14 mouse cellular contexts compared by ENCODE assay signal in the genomic region with DNA sequence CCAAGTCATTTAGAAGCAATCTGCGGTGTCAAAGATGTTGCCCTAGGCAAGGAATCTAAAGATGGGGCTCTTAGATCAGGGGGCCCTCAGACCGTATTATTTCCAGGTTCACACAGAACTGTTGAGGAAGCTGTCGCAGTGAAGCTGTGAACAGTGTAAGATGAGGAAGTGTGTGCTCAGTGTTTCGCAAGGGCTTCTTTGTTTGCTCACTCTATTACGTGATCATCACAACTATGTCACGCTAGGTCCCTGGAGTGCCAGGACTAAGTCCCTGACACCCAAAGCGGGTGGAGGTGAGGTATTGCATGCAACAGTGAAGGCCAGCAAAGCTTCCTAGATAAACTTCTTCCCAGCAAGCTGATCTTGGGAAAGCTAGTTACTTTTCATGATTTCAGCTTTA.
A peak's percentile ranks its signal among the peaks of the same experiment; 100 is the strongest.
DNase-seq lines count a peak whose midpoint lies in the region; ATAC-seq lines count a peak whose summit lies in the region.
"Had no signal": no experiment of that assay in that cellular context is flagged by ENCODE, and none has a peak within 500 bp of the region (broad histone marks: within the 10 kb centered on the region; RNA-seq: fewer than 3 reads in every experiment).

No protein-coding gene starts in this region.

- 21% methylated on average over 7 of the region's 7 CpGs for WGBS in liver, embryonic 15.5 days (ENCODE audit: insufficient replicate concordance)
- 52% methylated on average over 7 of the region's 7 CpGs for WGBS in liver, embryonic 11.5 days
- WGBS in midbrain, embryonic 14.5 days: 89% methylated on average over 7 of the region's 7 CpGs

- H3K27ac ChIP-seq in liver, embryonic 15.5 days (replicated peaks): no peak overlapping the region
- H3K27ac ChIP-seq in liver, embryonic 11.5 days (ENCODE audit: low read depth, low read length): no peak overlapping the region
- no peak overlapping the region for H3K27ac ChIP-seq in midbrain, embryonic 14.5 days (replicated peaks; ENCODE audit: low read depth, low read length)
- H3K27ac ChIP-seq: limb, embryonic 10.5 days had no signal

- H3K4me2 ChIP-seq in liver, embryonic 15.5 days: no peak overlapping the region
- H3K4me2 ChIP-seq in liver, embryonic 11.5 days: no peak overlapping the region
- H3K4me2 ChIP-seq in midbrain, embryonic 14.5 days (ENCODE audit: low read length): no peak overlapping the region

- H3K27me3 ChIP-seq in liver, embryonic 15.5 days: no peaks in the 10 kb centered on the region
- H3K27me3 ChIP-seq in liver, embryonic 11.5 days (replicated peaks; ENCODE audit: control insufficient read depth, insufficient read depth, low read length): no peaks in the 10 kb centered on the region
- H3K27me3 ChIP-seq in splenic B cell, adult 2 months (ENCODE audit: control insufficient read depth, insufficient read depth, low read length, poor library complexity, severe bottlenecking): 0 out of 2 replicates have a peak, but pooled peaks cover 1% of the 10 kb centered on the region
- H3K27me3 ChIP-seq in midbrain, embryonic 14.5 days (ENCODE audit: control insufficient read depth, insufficient read depth, low read length): no peaks in the 10 kb centered on the region
- H3K27me3 ChIP-seq: megakaryocyte, embryonic 14.5 days had no signal

- no peak for DNase-seq in liver, embryonic 11.5 days (ENCODE audit: low spot score)
- DNase-seq in gonadal fat pad, adult 2 months (ENCODE audit: low read depth): peak; percentile 27
- peak; percentile 32 for DNase-seq in lung, postnatal 14 days
- peak; percentile 42 for DNase-seq in splenic B cell, adult 2 months (ENCODE audit: low read depth, low spot score)
- no peak for DNase-seq in c-Kit-positive CD71-positive TER-119-positive erythroid progenitor cells, embryonic 14.5 days (ENCODE audit: low spot score)
- DNase-seq in left cerebral cortex, adult 8-10 months (ENCODE audit: low spot score in 2 of 2): no peak
- no peak for DNase-seq in midbrain, embryonic 14.5 days
- DNase-seq: adrenal gland, adult 8-10 months; heart, postnatal 4 days; kidney, adult 8-10 months; spleen, adult 18-20 months had no signal

- no peak overlapping the region for H3K9ac ChIP-seq in liver, embryonic 15.5 days
- H3K9ac ChIP-seq in liver, embryonic 11.5 days (ENCODE audit: low read depth, low read length): no peak overlapping the region
- H3K9ac ChIP-seq in midbrain, embryonic 14.5 days (replicated peaks; ENCODE audit: low read length): no peak overlapping the region

- no peaks in the 10 kb centered on the region for H3K9me3 ChIP-seq in liver, embryonic 15.5 days (replicated peaks)
- no peaks in the 10 kb centered on the region for H3K9me3 ChIP-seq in liver, embryonic 11.5 days (ENCODE audit: control insufficient read depth, low read length)
- no peaks in the 10 kb centered on the region for H3K9me3 ChIP-seq in midbrain, embryonic 14.5 days (ENCODE audit: control insufficient read depth, low read length)
- H3K9me3 ChIP-seq: limb, embryonic 10.5 days; megakaryocyte, embryonic 14.5 days had no signal

- no peaks in the 10 kb centered on the region for H3K36me3 ChIP-seq in liver, embryonic 15.5 days (replicated peaks)
- H3K36me3 ChIP-seq in liver, embryonic 11.5 days (ENCODE audit: control insufficient read depth, insufficient read depth, low read length): no peaks in the 10 kb centered on the region
- H3K36me3 ChIP-seq in splenic B cell, adult 2 months (ENCODE audit: control insufficient read depth, insufficient read depth, low read length, poor library complexity, severe bottlenecking): no peaks in the 10 kb centered on the region
- H3K36me3 ChIP-seq in midbrain, embryonic 14.5 days (ENCODE audit: control insufficient read depth, insufficient read depth, low read length): no peaks in the 10 kb centered on the region
- H3K36me3 ChIP-seq: limb, embryonic 10.5 days had no signal

- peaks cover 2% of the 10 kb centered on the region; the same call in 1 of the 2 replicates for H3K4me1 ChIP-seq in liver, embryonic 15.5 days (replicated peaks)
- H3K4me1 ChIP-seq in liver, embryonic 11.5 days (replicated peaks; ENCODE audit: control insufficient read depth, insufficient read depth, low read length): no peaks in the 10 kb centered on the region
- H3K4me1 ChIP-seq in midbrain, embryonic 14.5 days (ENCODE audit: control insufficient read depth, insufficient read depth, low read length): no peaks in the 10 kb centered on the region
- H3K4me1 ChIP-seq: megakaryocyte, embryonic 14.5 days had no signal

- peak; percentile 73 for ATAC-seq in liver, embryonic 15.5 days (ENCODE audit: insufficient read depth)
- ATAC-seq in liver, embryonic 11.5 days (replicated peaks; ENCODE audit: low FRiP score): no peak
- ATAC-seq in midbrain, embryonic 14.5 days (ENCODE audit: low FRiP score, low TSS enrichment): no peak

- H3K4me3 ChIP-seq in liver, embryonic 15.5 days (replicated peaks): no peak overlapping the region
- H3K4me3 ChIP-seq in liver, embryonic 11.5 days (ENCODE audit: low read depth, low read length): no peak overlapping the region
- no peak overlapping the region for H3K4me3 ChIP-seq in midbrain, embryonic 14.5 days (replicated peaks; ENCODE audit: low read depth, low read length)
- H3K4me3 ChIP-seq: limb, embryonic 10.5 days; megakaryocyte, embryonic 14.5 days had no signal

Comparison
In these comparisons a context has a peak if more than half of its experiments do, and no peak if none do; other contexts are left out.
1. DNase-seq: peak in gonadal fat pad, adult 2 months (single experiment), lung, postnatal 14 days (single experiment) and splenic B cell, adult 2 months (single experiment); none in liver, embryonic 11.5 days (single experiment), c-Kit-positive CD71-positive TER-119-positive erythroid progenitor cells, embryonic 14.5 days (single experiment), left cerebral cortex, adult 8-10 months (0 of 2) and midbrain, embryonic 14.5 days (single experiment).